Mouse (Mus musculus): Measurements from ENCODE around the gene Ntrk3.

DNA sequence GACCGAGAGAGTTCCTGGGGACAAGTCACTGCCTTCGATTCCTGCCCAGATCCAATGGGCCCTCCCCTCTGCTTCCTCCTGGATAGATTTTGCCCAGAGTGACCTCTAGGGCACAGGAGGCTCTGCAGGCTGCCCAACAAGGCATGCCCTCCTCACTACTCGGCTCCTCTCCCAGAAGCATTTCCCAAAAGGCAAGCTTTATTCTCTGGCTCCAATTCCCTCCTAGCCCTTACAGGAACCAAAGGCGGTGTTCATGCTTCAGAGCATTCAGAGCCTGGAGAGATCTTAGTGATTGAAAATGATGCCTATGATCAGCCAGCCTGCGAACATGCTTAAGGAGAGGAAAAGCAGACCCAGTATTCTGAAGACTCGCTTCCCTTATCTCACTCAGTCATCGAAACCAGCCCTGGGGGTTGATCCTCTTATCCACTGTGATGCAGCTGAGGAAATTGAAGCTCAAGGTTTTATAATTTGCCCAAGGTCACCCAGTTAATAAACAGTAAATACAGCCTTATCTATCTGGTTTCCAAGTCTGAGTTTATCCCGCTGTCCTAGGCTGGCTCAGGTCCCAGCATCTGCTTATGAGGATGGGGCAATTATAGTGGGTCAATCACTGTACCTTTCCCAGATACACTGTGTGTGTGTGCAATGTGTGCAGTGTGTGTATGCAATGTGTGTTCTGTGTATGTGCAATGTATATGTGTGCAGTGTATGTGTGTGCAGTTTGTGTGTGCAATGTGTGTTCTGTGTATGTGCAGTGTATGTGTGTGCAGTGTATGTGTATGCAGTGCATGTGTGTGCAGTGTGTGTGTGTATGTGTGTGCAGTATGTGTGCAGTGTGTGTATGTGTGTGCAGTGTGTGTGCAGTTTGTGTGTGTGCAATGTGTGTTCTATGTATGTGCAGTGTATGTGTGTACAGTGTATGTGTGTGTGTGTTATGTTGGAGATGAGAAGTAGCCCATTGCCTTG is 376.2 kb downstream of the Ntrk3 start:
- TF ChIP-seq CTCF (IDR thresholded peaks at IDR 0.05; ENCODE audit: insufficient read depth, low read length) (no peak), POLR2A (IDR thresholded peaks at IDR 0.05; ENCODE audit: borderline replicate concordance, extremely low read depth, low read depth, low read length) (no peak)

All from lung, adult 2 months (tissue).